Mouse (Mus musculus) T-cell, adult 2 months (primary cell): ENCODE data around the gene Shisal2a.
"Not testable (repeated sequence)": the region's sequence is repeated elsewhere in the genome, so short reads cannot be mapped to it uniquely, and the experiment has no call there.

ENCODE experiments used
- DNase-seq: peaks from one replicate; pipeline ENCODE4 v3.0.0; 2022; ENCODE audit warnings: low spot score

The Shisal2a gene

GRCm38 (mm10) chr4:108372166-108372565 is 11.0 kb downstream of the Shisal2a start:
- DNase-seq: no peak

DNA sequence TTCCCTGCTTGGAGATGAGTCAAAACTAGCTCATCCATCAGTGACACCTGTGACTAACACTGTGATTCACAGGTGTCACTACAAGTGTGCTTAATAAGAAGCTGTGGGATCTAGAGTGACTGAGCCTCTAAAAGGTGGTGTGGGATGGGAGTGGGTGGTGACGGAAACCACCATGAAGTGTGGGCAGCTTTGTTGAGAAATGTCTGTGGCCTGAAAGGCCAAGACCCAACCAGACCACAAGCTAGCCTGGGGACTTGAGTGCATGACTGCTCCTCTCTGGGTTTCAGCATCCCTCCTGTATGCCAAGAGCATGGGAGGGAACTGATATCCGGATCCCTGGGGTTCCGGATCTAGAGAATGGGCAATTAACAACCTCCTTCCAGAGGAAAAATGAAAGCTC is 11.7 kb downstream of the Shisal2a start:
- no peak for DNase-seq

DNA sequence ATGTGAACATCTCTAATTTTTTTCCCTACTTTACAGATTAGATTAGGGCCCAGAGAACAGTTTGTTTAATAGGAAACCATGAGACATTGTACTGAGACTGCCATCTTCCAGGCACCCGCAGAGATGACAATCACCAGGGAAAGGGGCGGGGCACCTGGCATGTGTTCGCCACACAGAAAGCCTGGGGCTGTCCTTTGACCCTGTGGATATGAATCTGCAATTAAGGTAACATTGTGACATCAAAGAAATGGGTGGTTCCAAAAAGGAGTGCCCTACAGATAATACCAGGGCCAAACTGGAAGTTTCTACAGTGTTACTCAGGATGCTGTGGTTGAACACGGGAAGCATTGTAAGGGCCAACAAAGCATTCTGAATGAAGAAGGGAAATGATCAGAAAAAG is 12.7 kb downstream of the Shisal2a start:
- DNase-seq: no peak

- DNase-seq: no peak
Measured at GRCm38 (mm10) chr4:108369254-108369653, 13.9 kb downstream of the Shisal2a start.

GRCm38 (mm10) chr4:108364111-108364476 is 19.1 kb downstream of the Shisal2a start:
- DNase-seq: no peak

- no peak for DNase-seq
Measured at GRCm38 (mm10) chr4:108363355-108364110, 19.6 kb downstream of the Shisal2a start.

DNA sequence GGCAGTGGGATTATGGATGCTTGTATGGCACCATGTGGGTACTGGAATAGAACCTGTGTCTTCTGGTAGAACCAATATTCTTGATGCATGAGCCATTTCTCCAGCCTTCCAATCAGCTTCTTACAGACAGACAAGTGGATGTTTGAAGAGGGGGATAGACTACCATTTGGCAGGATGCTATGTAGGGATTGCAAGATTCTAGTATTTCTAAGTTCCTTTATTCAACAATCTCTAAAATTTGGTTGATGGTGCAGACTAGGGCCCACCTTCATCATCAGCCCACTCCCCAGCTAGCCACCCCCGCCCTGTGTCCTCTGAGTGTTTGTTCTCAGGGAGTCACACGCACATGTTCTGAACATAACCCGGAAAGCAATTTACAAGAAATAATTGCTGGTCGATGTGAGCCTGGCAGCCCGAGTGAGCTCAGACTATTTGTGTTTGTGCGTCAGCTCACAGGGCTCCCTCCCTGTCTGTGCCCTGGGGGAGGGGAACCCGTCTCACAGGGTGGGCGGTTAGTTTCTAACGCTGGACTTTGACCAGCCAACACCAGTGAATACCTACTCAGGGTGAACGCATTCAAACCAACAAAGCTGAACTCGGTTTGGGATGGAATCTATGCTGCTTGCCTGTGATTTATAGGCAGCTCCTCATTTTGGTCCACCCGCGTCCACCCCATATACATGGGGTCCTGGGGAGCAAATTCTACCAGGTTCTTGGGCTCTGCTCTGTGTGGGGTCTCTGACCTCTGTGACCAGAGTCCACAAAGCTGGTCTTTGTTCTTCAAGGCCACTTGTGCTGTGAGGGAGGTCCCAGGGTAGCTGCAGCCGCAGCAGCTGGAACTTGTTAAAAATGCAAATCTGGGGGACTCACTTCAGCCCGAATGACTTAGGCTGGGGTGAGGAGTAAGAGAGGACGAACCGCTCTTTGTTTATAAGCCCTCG is 20.6 kb downstream of the Shisal2a start:
- no peak for DNase-seq

DNA sequence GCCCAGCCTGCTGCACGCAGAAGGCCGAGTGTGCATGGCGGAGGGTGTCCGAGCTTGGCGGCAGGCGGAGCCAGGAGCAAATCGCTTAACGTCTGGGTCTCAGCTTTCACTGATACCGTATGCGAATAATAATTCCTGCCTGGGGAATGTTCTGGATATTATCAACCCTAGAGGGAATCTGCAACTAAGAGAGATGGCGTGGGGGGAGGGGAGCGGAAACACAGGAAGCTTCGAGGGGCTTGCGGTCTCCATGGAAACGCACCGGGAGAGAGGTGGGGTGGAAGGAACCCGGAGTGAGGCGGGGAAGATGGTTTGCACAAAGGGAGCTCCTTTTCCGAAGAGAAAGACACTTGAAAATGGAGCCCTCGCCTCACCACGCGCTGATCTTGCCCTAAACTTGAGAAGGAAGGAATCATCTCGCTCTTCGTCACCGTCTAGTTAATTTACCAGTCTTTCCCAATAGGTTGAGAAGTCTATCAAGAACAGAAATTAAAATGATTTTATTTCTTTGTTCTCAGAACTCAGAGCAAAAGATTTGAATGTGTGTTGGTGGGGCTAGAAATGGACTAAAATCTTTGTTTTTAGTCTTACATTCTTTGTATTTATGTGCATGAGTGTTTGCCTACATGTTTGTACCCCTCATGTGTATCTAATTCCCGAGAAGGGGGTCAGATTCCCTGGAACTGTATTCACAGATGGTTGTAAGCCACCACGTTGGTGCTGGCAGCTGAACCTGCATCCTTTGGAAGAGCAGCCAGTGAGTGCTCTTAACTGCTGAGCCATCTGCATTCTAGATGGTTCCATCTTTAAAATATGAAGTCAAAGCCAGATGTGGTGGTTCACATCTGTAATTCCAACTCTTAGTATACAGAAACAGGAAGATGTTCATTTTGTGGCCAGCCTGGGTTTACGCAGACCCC is 22.8 kb downstream of the Shisal2a start:
- DNase-seq: no peak

- no peak for DNase-seq
Measured at GRCm38 (mm10) chr4:108358498-108358897, 24.7 kb downstream of the Shisal2a start.

GRCm38 (mm10) chr4:108357458-108357857 is 25.7 kb downstream of the Shisal2a start:
- DNase-seq: no peak

DNA sequence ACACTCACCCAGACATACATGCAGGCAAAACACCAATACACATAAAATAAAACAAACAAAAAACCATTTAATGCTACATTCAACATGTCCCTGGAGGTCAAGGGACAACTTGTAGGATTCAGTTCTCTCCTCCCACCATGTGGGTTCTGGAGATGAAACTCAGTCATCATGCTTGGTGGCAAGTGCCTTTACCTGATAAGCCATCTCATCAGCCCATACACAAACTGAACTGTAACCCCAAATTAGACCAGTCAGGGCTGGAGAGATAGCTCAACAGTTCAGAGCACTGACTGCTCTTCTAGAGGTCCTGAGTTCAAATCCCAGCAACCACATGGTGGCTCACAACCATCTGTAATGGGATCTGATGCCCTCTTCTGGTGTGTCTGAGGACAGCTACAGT is 29.6 kb downstream of the Shisal2a start:
- not testable (repeated sequence) for DNase-seq

DNA sequence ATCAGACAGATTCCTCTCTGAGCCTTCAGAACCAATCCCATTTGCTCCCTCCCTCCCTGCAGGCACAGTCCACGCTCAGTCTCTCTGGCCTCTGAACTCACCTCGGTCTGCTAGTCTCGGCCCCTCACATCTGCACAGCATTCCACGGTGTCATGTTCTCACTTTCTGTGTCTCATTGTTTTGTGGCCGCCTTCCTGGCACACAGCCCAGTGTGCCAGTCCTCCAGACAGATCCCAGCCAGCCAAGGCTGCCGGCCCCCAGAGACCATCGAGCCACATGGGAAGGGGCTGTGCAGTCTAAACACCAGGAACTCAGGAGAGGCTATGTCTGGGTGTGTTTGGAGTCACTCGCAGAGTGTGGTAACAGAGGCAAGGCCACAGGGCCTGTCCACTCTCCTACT is 32.3 kb downstream of the Shisal2a start:
- no peak for DNase-seq

DNA sequence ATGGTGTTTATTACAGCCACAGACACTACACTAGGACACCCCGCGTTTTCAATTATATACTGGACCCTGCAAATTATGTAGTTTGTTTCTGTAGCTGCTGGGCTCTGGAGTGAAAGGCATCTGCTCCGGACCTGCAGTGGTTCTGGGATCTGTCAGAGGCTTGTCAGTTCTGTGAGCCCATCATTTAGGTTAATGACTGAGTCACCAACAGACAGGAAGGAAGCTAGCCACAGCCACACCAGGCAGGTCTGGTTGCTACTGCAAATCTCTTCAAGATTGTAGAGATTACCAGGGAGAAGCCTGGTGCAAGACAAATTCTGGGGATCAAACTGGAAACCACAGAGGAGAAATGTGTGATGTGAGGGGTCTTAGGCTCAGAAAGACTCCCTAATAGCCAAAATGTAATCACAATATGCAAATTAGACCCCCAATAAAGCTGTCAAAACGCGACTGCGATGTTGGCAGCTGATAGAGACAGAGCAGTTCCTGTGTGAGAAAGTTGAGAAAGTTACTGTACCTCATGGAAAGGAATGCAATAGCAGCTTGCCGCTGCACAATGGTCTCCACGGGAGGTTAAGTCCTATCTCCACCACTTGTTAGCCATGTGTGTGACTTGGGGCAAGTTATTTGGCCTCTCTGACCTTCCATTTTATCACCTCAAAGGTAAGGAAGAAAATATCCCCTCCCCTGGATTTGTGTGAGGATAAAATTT is 33.2 kb downstream of the Shisal2a start:
- DNase-seq: no peak

DNA sequence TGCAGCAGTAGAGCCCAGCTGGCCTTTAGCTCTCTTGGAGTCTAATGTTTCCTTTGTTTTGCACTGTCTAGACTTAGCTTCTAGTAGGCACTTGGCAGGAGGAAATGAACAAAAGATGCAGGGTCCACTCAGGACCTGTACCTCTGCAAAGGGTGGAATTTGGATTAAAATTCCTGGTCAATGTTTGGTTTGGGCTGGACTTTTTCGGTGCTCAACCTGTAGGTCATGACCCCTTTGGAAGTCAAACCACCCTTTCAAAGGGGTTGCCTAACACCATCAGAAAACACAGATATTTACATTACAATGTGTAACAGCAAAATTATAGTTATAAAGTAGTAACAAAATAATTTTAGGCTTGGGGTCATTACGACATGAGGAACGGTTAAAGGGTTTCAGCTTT is 34.1 kb downstream of the Shisal2a start:
- DNase-seq: no peak

DNA sequence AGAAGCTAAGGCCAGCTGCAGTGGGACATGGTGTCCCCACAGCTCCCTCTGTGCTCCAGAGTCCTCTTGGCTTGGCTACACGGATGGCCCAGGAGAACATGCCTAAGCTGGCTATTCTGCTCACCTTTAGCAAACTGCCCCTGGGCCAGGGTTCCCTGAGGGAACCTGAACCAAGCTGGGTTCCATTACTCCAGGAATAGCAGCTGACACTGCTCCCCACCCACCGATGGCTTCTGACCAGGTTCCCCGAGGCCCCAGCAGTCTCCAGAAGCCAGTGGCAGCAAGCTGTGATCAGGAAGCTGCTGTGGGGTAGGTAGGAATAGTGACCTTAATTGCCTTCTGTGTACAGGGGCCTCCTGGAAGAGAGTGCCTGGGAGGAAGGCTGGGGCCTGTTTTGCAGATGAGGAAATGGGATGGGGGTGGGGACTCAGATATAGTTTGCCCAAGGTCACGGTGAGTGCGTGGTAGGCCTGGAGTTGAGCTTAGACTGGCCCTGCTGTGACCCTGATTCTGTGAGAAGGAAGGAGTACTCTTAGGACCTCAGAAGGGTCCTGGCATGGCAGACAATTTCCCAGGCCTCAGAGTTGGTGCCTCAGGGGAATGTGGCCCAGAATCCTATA is 34.8 kb downstream of the Shisal2a start:
- no peak for DNase-seq

GRCm38 (mm10) chr4:108347111-108347510 is 36.0 kb downstream of the Shisal2a start:
- no peak for DNase-seq

GRCm38 (mm10) chr4:108345826-108346225 is 37.3 kb downstream of the Shisal2a start:
- DNase-seq: no peak

DNA sequence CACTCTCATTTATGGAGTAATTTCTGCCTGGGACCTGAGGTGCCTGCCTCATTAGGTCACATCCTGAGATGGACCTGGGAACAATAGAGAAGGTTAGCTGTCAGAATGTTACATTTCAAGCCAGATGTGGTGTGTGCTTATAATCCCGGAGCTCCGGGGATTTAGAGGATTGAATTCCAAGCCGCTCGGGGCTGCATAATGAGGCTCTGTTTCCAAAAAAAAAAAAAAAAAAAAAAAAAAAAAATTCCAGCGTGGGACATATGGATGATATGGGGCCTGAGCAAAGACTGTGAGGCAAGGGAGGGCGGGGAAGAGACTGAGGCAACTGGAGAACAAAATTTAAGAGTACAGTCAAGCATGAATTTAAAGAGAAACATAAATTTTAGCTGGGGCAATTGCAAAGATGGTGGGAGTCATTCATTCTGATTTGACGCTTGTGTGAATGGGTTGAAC is 38.5 kb downstream of the Shisal2a start:
- DNase-seq: no peak

DNA sequence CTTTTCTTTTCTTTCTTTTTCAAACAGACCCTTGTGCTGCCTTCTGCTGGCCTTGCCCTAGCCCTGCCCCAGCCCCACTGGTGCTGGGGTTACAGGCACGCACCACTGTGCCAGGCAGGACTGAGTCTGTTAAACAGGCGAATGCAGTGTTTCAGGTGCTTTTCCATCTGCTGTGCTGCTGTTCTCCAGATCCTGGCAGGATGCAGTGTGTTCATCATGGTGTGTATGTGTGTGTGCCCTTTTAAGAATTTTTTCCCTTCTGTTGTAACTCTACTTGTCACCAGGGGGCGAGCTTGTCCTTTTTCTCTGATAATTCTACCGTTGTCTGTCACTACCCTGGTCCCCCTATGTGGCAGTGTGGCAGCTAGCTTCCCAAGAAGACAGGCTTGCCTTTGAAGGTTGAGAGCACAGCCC is 43.9 kb downstream of the Shisal2a start:
- peak; percentile 47 for DNase-seq

GRCm38 (mm10) chr4:108338811-108339210 is 44.3 kb downstream of the Shisal2a start:
- DNase-seq: no peak

DNA sequence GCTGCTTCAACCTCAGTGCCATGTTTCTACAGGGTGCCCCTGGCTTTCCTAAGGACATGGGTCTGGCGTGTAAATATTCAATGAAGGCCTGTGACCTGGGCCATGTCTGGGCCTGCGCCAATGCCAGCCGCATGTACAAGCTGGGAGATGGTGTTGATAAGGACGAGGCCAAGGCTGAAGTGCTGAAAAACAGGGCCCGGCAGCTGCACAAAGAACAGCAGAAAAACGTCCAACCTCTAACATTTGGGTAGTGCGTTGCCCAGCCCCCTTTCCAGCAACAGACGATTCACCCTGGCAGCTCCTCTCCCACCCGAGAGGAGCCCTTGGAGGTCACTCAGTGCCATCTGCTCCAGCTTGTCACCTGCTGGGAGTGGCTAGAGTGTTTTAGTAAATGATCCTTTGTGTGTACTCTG is 44.8 kb downstream of the Shisal2a start:
- no peak for DNase-seq
